Mouse (Mus musculus) limb, embryonic 14.5 days (tissue): ENCODE results near the gene Kcne3. TPM values are rescaled to one million over a fixed set of nuclear protein-coding genes. Genes with fewer than 3 reads are reported as not detected.

ENCODE experiments used
- ATAC-seq: fragments of 200-750 bp; cut with Nextera tagmentation; 2 replicates; pipeline ENCODE4 v1.8.0; 2017; ENCODE audit warnings: low read depth, moderate number of reproducible peaks, moderate TSS enrichment; ENCODE audit not compliant: low FRiP score
- DNase-seq: peaks from one replicate; pipeline ENCODE4 v3.0.0-alpha.2; 2015; ENCODE audit warnings: low spot score
- H3K27ac ChIP-seq: fragments of 300-500 bp; sonication (generic); replicated peaks from 2 replicates; pipeline ENCODE4 v1.5.1; 2014; ENCODE audit warnings: low read depth, mild to moderate bottlenecking, low read length, moderate library complexity, mixed read lengths
- H3K27me3 ChIP-seq: fragments of 300-500 bp; sonication (generic); 2 replicates; pipeline ENCODE4 v1.6.1; 2014; ENCODE audit warnings: low read length, mixed read lengths; ENCODE audit not compliant: control insufficient read depth, insufficient read depth
- H3K36me3 ChIP-seq: fragments of 300-500 bp; sonication (generic); 2 replicates; pipeline ENCODE4 v1.6.1; 2014; ENCODE audit warnings: mild to moderate bottlenecking, low read length, moderate library complexity, mixed read lengths; ENCODE audit not compliant: control insufficient read depth, insufficient read depth
- H3K4me1 ChIP-seq: fragments of 300-500 bp; sonication (generic); 2 replicates; pipeline ENCODE4 v1.6.1; 2014; ENCODE audit warnings: antibody characterized with exemption, low read length, mixed read lengths; ENCODE audit not compliant: control insufficient read depth, insufficient read depth
- H3K4me2 ChIP-seq: fragments of 300-500 bp; sonication (generic); replicated peaks from 2 replicates; pipeline ENCODE4 v1.6.1; 2014; ENCODE audit warnings: low read depth, mild to moderate bottlenecking, low read length, moderate library complexity; ENCODE audit not compliant: severe bottlenecking
- H3K4me3 ChIP-seq: fragments of 300-500 bp; sonication (generic); replicated peaks from 2 replicates; pipeline ENCODE4 v1.5.1; 2014; ENCODE audit warnings: low read length
- H3K9ac ChIP-seq: fragments of 300-500 bp; sonication (generic); 2 replicates; pipeline ENCODE4 v1.6.1; 2014; ENCODE audit warnings: mild to moderate bottlenecking, low read depth, low read length, moderate library complexity; ENCODE audit not compliant: severe bottlenecking
- H3K9me3 ChIP-seq: fragments of 300-500 bp; sonication (generic); 2 replicates; pipeline ENCODE4 v1.6.1; 2016; ENCODE audit warnings: low read length; ENCODE audit not compliant: control insufficient read depth
- POLR2A ChIP-seq: fragments of 200-500 bp; IDR thresholded peaks from 2 replicates; pipeline ENCODE4 v1.8.0; 2012; ENCODE audit warnings: inconsistent platforms, mild to moderate bottlenecking, moderate library complexity, borderline replicate concordance; ENCODE audit not compliant: insufficient read depth, insufficient read length; ENCODE audit errors: extremely low read depth
- WGBS: fragments of 180-500 bp; shearing (Covaris S2); extraction: QIAGEN DNeasy Blood & Tissue Kit; methylation state at CpG from one replicate; pipeline ENCODE4 v1.1.7; 2014; 5-methylcytosine and 5-hydroxymethylcytosine counted together
- polyA plus RNA-seq, 2 experiments: library from polyadenylated mRNA; depleted of rRNA in 1 of 2; stranded (reverse) in 1 of 2; unstranded in 1 of 2; fragments of >200 nt; fragmentation: Nextera tagmentation in 1 of 2; extraction: Ambion mirVana in 1 of 2; gene quantifications; 2 replicates each; pipeline versions ENCODE4 v1.2.1 to v1.2.3; 2012 to 2014

Kcne3 gene
- polyA plus RNA-seq, 2 experiments, result 10.7 to 17.3 TPM

DNA sequence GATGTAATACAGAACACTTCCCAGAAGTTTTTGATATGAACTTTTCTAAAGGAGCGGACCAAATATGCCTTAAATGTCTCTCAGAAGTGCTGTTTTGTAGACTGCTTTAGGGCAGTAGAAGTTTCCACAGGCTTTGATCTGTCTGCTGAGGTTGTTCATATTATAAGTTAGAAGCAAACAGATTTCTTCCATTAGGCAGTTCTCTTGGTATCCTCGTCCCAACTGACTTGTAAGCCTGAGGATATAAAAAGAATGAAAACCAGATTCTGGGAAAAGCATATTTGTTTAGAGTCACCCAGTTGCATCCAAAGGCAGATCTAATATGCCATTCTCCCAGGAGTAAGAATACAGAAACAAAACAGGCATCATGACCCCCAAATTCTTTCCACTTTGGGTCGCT lies 24.9 kb downstream of the Kcne3 start:
- Histone ChIP-seq H3K4me2 (no peak overlapping the region), H3K27ac (no peak overlapping the region), H3K36me3 (no peaks in the 10 kb centered on the region), H3K27me3 (no peaks in the 10 kb centered on the region), H3K9ac (no peak overlapping the region), H3K4me3 (no peak overlapping the region), H3K9me3 (no peaks in the 10 kb centered on the region), H3K4me1 (no peaks in the 10 kb centered on the region)
- 48% methylated on average over 3 of the region's 3 CpGs for WGBS
- ATAC-seq (0 out of 2 replicates have a peak, but pooled peaks have one; percentile 44), DNase-seq (peak; percentile 58)
- TF ChIP-seq POLR2A, result no peak

GRCm38 (mm10) chr7:100203616-100204015 lies 27.3 kb downstream of the Kcne3 start:
- TF ChIP-seq POLR2A, result no peak
- ATAC-seq (no peak), DNase-seq (no peak)
- H3K9ac ChIP-seq, result no peak overlapping the region
- WGBS, result 61% methylated on average over 3 of the region's 3 CpGs
- no peak overlapping the region for H3K4me2 ChIP-seq
- no peaks in the 10 kb centered on the region for H3K36me3 ChIP-seq
- no peaks in the 10 kb centered on the region for H3K9me3 ChIP-seq
- H3K27ac ChIP-seq, result no peak overlapping the region
- H3K4me3 ChIP-seq, result no peak overlapping the region
- no peaks in the 10 kb centered on the region for H3K4me1 ChIP-seq
- H3K27me3 ChIP-seq, result no peaks in the 10 kb centered on the region

DNA sequence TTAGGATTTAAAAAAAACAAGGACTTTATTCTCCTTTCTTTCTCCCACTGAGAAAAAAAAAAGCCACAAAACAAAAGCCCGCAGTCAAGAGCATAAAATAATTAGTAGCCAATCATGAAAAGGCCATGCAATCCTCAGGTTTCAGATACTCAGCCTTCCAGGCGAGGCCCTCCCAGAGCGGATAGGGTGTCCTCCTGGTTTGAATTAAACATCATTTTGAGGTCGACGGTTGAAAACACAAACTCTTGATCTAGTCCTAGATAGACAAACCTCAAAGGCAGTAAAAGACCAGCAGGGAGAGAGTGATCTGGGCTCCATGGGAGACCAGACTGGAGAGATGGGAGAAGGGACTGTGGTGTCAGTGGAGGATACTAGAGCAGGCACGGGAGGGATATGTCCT lies 28.6 kb downstream of the Kcne3 start:
- H3K27me3 ChIP-seq, result no peaks in the 10 kb centered on the region
- ATAC-seq, result no peak
- no peak for TF ChIP-seq POLR2A
- no peaks in the 10 kb centered on the region for H3K9me3 ChIP-seq
- no peak overlapping the region for H3K9ac ChIP-seq
- H3K36me3 ChIP-seq, result no peaks in the 10 kb centered on the region
- H3K4me3 ChIP-seq, result no peak overlapping the region
- WGBS, result 41% methylated on average over 6 of the region's 6 CpGs
- H3K4me1 ChIP-seq, result no peaks in the 10 kb centered on the region
- no peak for DNase-seq
- no peak overlapping the region for H3K4me2 ChIP-seq
- H3K27ac ChIP-seq, result no peak overlapping the region

- TF ChIP-seq POLR2A, result no peak
- WGBS, result 85% methylated on average over 2 of the region's 2 CpGs
Observed at GRCm38 (mm10) chr7:100206144-100206543, 29.8 kb downstream of the Kcne3 start.

GRCm38 (mm10) chr7:100207886-100208285 lies 31.6 kb downstream of the Kcne3 start:
- Histone ChIP-seq H3K27me3 (no peaks in the 10 kb centered on the region), H3K4me1 (no peaks in the 10 kb centered on the region), H3K36me3 (no peaks in the 10 kb centered on the region), H3K27ac (no peak overlapping the region), H3K4me3 (no peak overlapping the region), H3K4me2 (no peak overlapping the region), H3K9me3 (no peaks in the 10 kb centered on the region), H3K9ac (no peak overlapping the region)
- DNase-seq (no peak), ATAC-seq (no peak)
- TF ChIP-seq POLR2A, result no peak

More at GRCm38 (mm10) chr7:100206144-100206543, 29.8 kb downstream of the Kcne3 start:
- Histone ChIP-seq H3K9ac (no peak overlapping the region), H3K4me3 (no peak overlapping the region), H3K36me3 (no peaks in the 10 kb centered on the region), H3K4me2 (no peak overlapping the region), H3K27ac (no peak overlapping the region), H3K4me1 (no peaks in the 10 kb centered on the region), H3K9me3 (no peaks in the 10 kb centered on the region), H3K27me3 (no peaks in the 10 kb centered on the region)
- ATAC-seq (no peak), DNase-seq (no peak)

DNA sequence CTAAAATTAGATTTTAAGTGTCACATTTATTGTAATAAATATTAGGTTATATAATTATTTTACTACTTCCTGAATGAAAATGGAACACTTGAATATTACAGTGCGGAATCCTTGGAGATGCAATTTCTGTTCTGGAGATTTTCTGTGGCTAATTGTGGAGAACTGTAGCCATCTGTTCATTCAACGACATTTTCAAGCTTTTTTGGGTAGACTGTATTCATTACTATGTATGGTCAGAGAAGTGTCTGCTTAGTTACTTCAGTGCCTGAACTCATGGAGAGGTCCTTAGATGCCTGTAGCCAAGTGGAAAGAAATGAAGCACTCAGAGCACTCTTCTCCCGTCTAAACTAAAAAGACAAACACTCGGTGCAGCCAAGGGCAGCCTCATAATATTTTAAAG lies 38.0 kb downstream of the Kcne3 start:
- H3K4me1 ChIP-seq, result 0 out of 2 replicates have a peak, but pooled peaks cover 5% of the 10 kb centered on the region
- H3K36me3 ChIP-seq, result no peaks in the 10 kb centered on the region
- H3K9me3 ChIP-seq, result no peaks in the 10 kb centered on the region
- WGBS, result 74% methylated on average over 4 of the region's 4 CpGs
- no peaks in the 10 kb centered on the region for H3K27me3 ChIP-seq
- no peak overlapping the region for H3K4me2 ChIP-seq
- TF ChIP-seq POLR2A, result no peak
- no peak for DNase-seq
- H3K27ac ChIP-seq, result no peak overlapping the region
- H3K9ac ChIP-seq, result no peak overlapping the region
- no peak for ATAC-seq
- H3K4me3 ChIP-seq, result no peak overlapping the region
